Comparison of ENCODE assay signal across 8 mouse cellular contexts in the genomic region with DNA sequence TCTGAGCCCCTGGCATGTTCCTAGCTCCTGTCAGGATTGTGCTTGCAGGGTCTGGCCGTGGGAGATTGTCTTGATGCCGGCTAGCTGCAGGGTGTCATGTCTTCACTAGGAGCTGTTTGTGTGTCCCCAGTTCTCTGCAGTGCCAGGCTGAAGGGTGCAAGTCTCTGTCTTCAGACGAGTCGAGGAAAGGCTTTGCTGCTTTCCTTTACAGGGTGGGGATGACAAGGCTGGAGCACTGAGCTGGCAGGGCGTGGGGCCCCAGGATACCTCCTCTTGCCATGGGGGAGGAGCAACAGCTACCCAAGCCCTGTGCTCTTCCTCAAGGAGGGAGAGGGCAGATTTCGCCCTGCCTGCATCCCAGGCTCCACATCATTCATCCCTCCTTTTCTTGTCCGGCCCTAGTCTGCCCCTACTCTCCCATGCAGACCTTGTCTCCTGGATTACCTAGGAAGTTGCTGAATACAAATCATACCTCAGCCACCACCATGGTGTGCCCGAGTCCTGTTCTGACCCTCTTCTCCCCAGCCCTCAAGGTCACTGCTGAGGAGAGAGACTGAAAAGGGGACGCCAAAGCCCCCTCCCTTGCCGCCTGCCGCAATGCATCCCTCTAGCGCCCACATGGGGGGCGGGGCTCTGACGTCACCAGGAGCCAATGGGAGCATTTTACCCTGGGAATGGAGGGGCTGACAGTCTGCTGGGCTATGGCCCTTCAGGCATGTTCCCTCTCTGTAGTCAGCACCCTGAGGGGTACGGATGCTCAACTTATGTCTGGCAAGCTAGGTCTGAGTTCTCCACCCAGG. TPM values are rescaled to one million over a fixed set of nuclear protein-coding genes. Genes with fewer than 3 reads are reported as not detected.
DNase-seq lines count a peak whose midpoint lies in the region; ATAC-seq lines count a peak whose summit lies in the region.

No protein-coding gene starts in this region.

- H3K36me3 ChIP-seq in heart, embryonic 16.5 days (ENCODE audit: control insufficient read depth, insufficient read depth) = peaks cover 7% of the 10 kb centered on the region; the same call in 1 of the 2 replicates
- H3K36me3 ChIP-seq in stomach, embryonic 16.5 days (ENCODE audit: control insufficient read depth, insufficient read depth, low read length) = no peaks in the 10 kb centered on the region

- peak; percentile 43 for ATAC-seq in heart, embryonic 16.5 days (replicated peaks; ENCODE audit: extremely low read depth, insufficient read depth, low FRiP score)
- ATAC-seq in stomach, embryonic 16.5 days (ENCODE audit: insufficient read depth, low FRiP score) = peak; percentile 5; the same call in 1 of the 2 replicates

- DNase-seq in thymus, postnatal 14 days = peak; percentile 39
- no peak for DNase-seq in thymus, postnatal 10 days (ENCODE audit: low spot score in 2 of 2)
- DNase-seq in embryo, embryonic 11 days = peak; percentile 84
- DNase-seq in left cerebral cortex, adult 11 months (ENCODE audit: low spot score) = peak; percentile 79
- peak; percentile 55 for DNase-seq in mesoderm, embryonic 11.5 days (ENCODE audit: low read depth, low spot score)
- no peak for DNase-seq in spleen, postnatal 36 days (ENCODE audit: low spot score in 2 of 2)

- no peaks in the 10 kb centered on the region for H3K9me3 ChIP-seq in heart, embryonic 16.5 days (replicated peaks; ENCODE audit: control insufficient read depth, low read length)
- no peaks in the 10 kb centered on the region for H3K9me3 ChIP-seq in stomach, embryonic 16.5 days (replicated peaks; ENCODE audit: control insufficient read depth, low read length)

- peak overlapping the region; percentile 70 for H3K4me3 ChIP-seq in heart, embryonic 16.5 days (ENCODE audit: low read length)
- peak overlapping the region; percentile 60 for H3K4me3 ChIP-seq in stomach, embryonic 16.5 days (replicated peaks; ENCODE audit: low read length)

- 2% methylated on average over 15 of the region's 15 CpGs for WGBS in heart, embryonic 16.5 days
- WGBS in stomach, embryonic 16.5 days = 3% methylated on average over 15 of the region's 15 CpGs

- peak overlapping the region; percentile 90 for H3K27ac ChIP-seq in heart, embryonic 16.5 days (ENCODE audit: low read length)
- H3K27ac ChIP-seq in stomach, embryonic 16.5 days (ENCODE audit: low read length) = no peak overlapping the region; the same call in 1 of the 2 replicates

- H3K27me3 ChIP-seq in heart, embryonic 16.5 days (ENCODE audit: control insufficient read depth, insufficient read depth, low read length) = 0 out of 2 replicates have a peak, but pooled peaks cover 3% of the 10 kb centered on the region
- no peaks in the 10 kb centered on the region for H3K27me3 ChIP-seq in stomach, embryonic 16.5 days (ENCODE audit: control insufficient read depth, insufficient read depth, low read length)

- peaks cover 12% of the 10 kb centered on the region for H3K4me1 ChIP-seq in heart, embryonic 16.5 days (ENCODE audit: control insufficient read depth, insufficient read depth, low read length)
- H3K4me1 ChIP-seq in stomach, embryonic 16.5 days (ENCODE audit: control insufficient read depth, insufficient read depth, low read length) = peaks cover 11% of the 10 kb centered on the region

- H3K4me2 ChIP-seq in heart, embryonic 16.5 days (ENCODE audit: low read depth, low read length) = peak overlapping the region; percentile 82
- peak overlapping the region; percentile 98 for H3K4me2 ChIP-seq in stomach, embryonic 16.5 days (ENCODE audit: low read depth, low read length)

- peak overlapping the region; percentile 82 for H3K9ac ChIP-seq in heart, embryonic 16.5 days (ENCODE audit: low read length)
- H3K9ac ChIP-seq in stomach, embryonic 16.5 days (ENCODE audit: low read length) = peak overlapping the region; percentile 72

RNA-seq across cellular contexts. Expression of a gene that starts 12.0 kb away (rescaled TPM):
- polyA plus RNA-seq in heart, embryonic 16.5 days (2015; fragmentation: Nextera tagmentation; extraction: Ambion mirVana) = 16.5 and 17.3 TPM in 2 replicates
- polyA plus RNA-seq in stomach, embryonic 16.5 days (2015; fragmentation: Nextera tagmentation; extraction: Ambion mirVana) = 16.8 and 18.3 TPM in 2 replicates

RNA-seq across cellular contexts. Expression of a gene that starts 26.9 kb away (rescaled TPM):
- 374 and 395 TPM in 2 replicates for polyA plus RNA-seq in heart, embryonic 16.5 days (2015; fragmentation: Nextera tagmentation; extraction: Ambion mirVana)
- 22.2 and 24.3 TPM in 2 replicates for polyA plus RNA-seq in stomach, embryonic 16.5 days (2015; fragmentation: Nextera tagmentation; extraction: Ambion mirVana)

Comparison
In these comparisons a context has a peak if more than half of its experiments do, and no peak if none do; other contexts are left out.
1. DNase-seq: peak in thymus, postnatal 14 days (single experiment), embryo, embryonic 11 days (single experiment), left cerebral cortex, adult 11 months (single experiment) and mesoderm, embryonic 11.5 days (single experiment); none in thymus, postnatal 10 days (0 of 2) and spleen, postnatal 36 days (0 of 2).
2. RNA of a gene that starts 26.9 kb away (polyA plus RNA-seq): 374 to 395 TPM in heart, embryonic 16.5 days; 22.2 to 24.3 TPM in stomach, embryonic 16.5 days; every median in the first group is over 10 times any median in the second.